In genomic region chr1:193159163-193159562, GRCm38 (mm10) we compare ENCODE assay signal across 24 mouse cellular contexts. TPM values are rescaled to one million over a fixed set of nuclear protein-coding genes. Genes with fewer than 3 reads are reported as not detected.
DNase-seq lines count a peak whose midpoint lies in the region; ATAC-seq and TF ChIP-seq lines count a peak whose summit lies in the region.
"Had no signal": no experiment of that assay in that cellular context is flagged by ENCODE, and none has a peak within 500 bp of the region (broad histone marks: within the 10 kb centered on the region; RNA-seq: fewer than 3 reads in every experiment).

No protein-coding gene starts in this region.

- H3K9ac ChIP-seq in intestine, postnatal 0 days (ENCODE audit: low read depth, low read length), result no peak overlapping the region
- H3K9ac ChIP-seq in midbrain, embryonic 13.5 days (replicated peaks), result no peak overlapping the region
- H3K9ac ChIP-seq in hindbrain, postnatal 0 days (replicated peaks; ENCODE audit: low read length), result no peak overlapping the region
- H3K9ac ChIP-seq: forebrain, embryonic 13.5 days; hindbrain, embryonic 15.5 days; liver, embryonic 15.5 days; stomach, embryonic 15.5 days had no signal

- H3K36me3 ChIP-seq in intestine, postnatal 0 days (ENCODE audit: control insufficient read depth, insufficient read depth), result peaks cover 26% of the 10 kb centered on the region
- no peaks in the 10 kb centered on the region for H3K36me3 ChIP-seq in midbrain, embryonic 13.5 days
- H3K36me3 ChIP-seq in hindbrain, postnatal 0 days (ENCODE audit: insufficient read depth, low read length), result no peaks in the 10 kb centered on the region
- H3K36me3 ChIP-seq: hindbrain, embryonic 15.5 days; limb, embryonic 10.5 days; liver, embryonic 15.5 days; stomach, embryonic 15.5 days had no signal

- no peaks in the 10 kb centered on the region for H3K27me3 ChIP-seq in intestine, postnatal 0 days (replicated peaks; ENCODE audit: control insufficient read depth, insufficient read depth, low read length)
- peaks cover 15% of the 10 kb centered on the region for H3K27me3 ChIP-seq in midbrain, embryonic 13.5 days
- peaks cover 4% of the 10 kb centered on the region; the same call in 1 of the 2 replicates for H3K27me3 ChIP-seq in hindbrain, postnatal 0 days (ENCODE audit: insufficient read depth, low read length)
- H3K27me3 ChIP-seq: stomach, embryonic 15.5 days had no signal

- DNase-seq in lung, postnatal 10 days, result peak; percentile 32
- DNase-seq in lung, postnatal 25 days (ENCODE audit: low spot score), result no peak
- peak; percentile 42 for DNase-seq in T-cell, adult 2 months (ENCODE audit: low spot score)
- no peak for DNase-seq in cerebellum, adult 18-20 months
- DNase-seq in hindbrain, postnatal 0 days (ENCODE audit: low spot score), result no peak
- DNase-seq: adrenal gland, adult 2 months; cerebellum, adult 2 months; cerebellum, postnatal 25 days; gastrocnemius, adult 2 months; heart, postnatal 4 days; kidney, adult 2 months; liver; right cerebral cortex, postnatal 14 days had no signal

- no peaks in the 10 kb centered on the region for H3K9me3 ChIP-seq in intestine, postnatal 0 days (ENCODE audit: control insufficient read depth)
- H3K9me3 ChIP-seq in midbrain, embryonic 13.5 days, result no peaks in the 10 kb centered on the region
- no peaks in the 10 kb centered on the region for H3K9me3 ChIP-seq in hindbrain, postnatal 0 days (ENCODE audit: low read length)
- H3K9me3 ChIP-seq: forebrain, embryonic 13.5 days; hindbrain, embryonic 15.5 days; limb, embryonic 10.5 days; liver, embryonic 15.5 days; stomach, embryonic 15.5 days had no signal

- no peak for TF ChIP-seq CTCF in intestine, postnatal 0 days (IDR thresholded peaks at IDR 0.05; ENCODE audit: low read depth)
- no peak for TF ChIP-seq CTCF in hindbrain, postnatal 0 days (IDR thresholded peaks at IDR 0.05; ENCODE audit: low read depth)

- H3K4me1 ChIP-seq in intestine, postnatal 0 days (replicated peaks; ENCODE audit: control insufficient read depth, insufficient read depth, low read length), result peaks cover 9% of the 10 kb centered on the region
- H3K4me1 ChIP-seq in midbrain, embryonic 13.5 days (replicated peaks), result peaks cover 7% of the 10 kb centered on the region; the same call in 1 of the 2 replicates
- 0 out of 2 replicates have a peak, but pooled peaks cover 4% of the 10 kb centered on the region for H3K4me1 ChIP-seq in hindbrain, postnatal 0 days (ENCODE audit: insufficient read depth, low read length)

- peak overlapping the region; percentile 70 for H3K4me2 ChIP-seq in intestine, postnatal 0 days (replicated peaks; ENCODE audit: low read depth)
- no peak overlapping the region for H3K4me2 ChIP-seq in midbrain, embryonic 13.5 days (replicated peaks)
- no peak overlapping the region for H3K4me2 ChIP-seq in hindbrain, postnatal 0 days (ENCODE audit: low read depth, low read length)
- H3K4me2 ChIP-seq: forebrain, embryonic 13.5 days; hindbrain, embryonic 15.5 days; liver, embryonic 15.5 days; midbrain, embryonic 11.5 days had no signal

- no peak overlapping the region for H3K4me3 ChIP-seq in intestine, postnatal 0 days (ENCODE audit: low read depth, low read length)
- H3K4me3 ChIP-seq in midbrain, embryonic 13.5 days (replicated peaks), result no peak overlapping the region
- no peak overlapping the region for H3K4me3 ChIP-seq in hindbrain, postnatal 0 days (ENCODE audit: low read length)
- H3K4me3 ChIP-seq: forebrain, embryonic 13.5 days; gastrocnemius, adult 2 months; hindbrain, embryonic 15.5 days; liver, embryonic 15.5 days; stomach, embryonic 15.5 days had no signal

- peak; percentile 58 for ATAC-seq in CD4-positive, CD25-positive, alpha-beta regulatory T cell, adult 4 months
- ATAC-seq in intestine, postnatal 0 days, result no peak
- ATAC-seq in midbrain, embryonic 13.5 days, result no peak
- ATAC-seq in hindbrain, postnatal 0 days, result no peak
- ATAC-seq: forebrain, embryonic 13.5 days had no signal

- H3K27ac ChIP-seq in intestine, postnatal 0 days (ENCODE audit: low read depth, low read length), result 0 out of 2 replicates have a peak overlapping the region, but pooled peaks have one; percentile 2
- H3K27ac ChIP-seq in midbrain, embryonic 13.5 days, result no peak overlapping the region
- H3K27ac ChIP-seq in hindbrain, postnatal 0 days, result no peak overlapping the region
- H3K27ac ChIP-seq: forebrain, embryonic 13.5 days; gastrocnemius, adult 2 months; hindbrain, embryonic 15.5 days; kidney, postnatal 0 days; limb, embryonic 10.5 days; liver, embryonic 15.5 days; stomach, embryonic 15.5 days had no signal

- WGBS in intestine, postnatal 0 days, result 11% methylated on average over 3 of the region's 3 CpGs
- 71% methylated on average over 3 of the region's 3 CpGs for WGBS in midbrain, embryonic 13.5 days
- 54% methylated on average over 3 of the region's 3 CpGs for WGBS in hindbrain, postnatal 0 days

RNA-seq across cellular contexts. Expression of gene Irf6, which starts 6.3 kb away (rescaled TPM):
- polyA plus RNA-seq in CD4-positive, CD25-positive, alpha-beta regulatory T cell, adult 4 months (2017; shearing (Covaris generic)), result 1 to 10 TPM; 7.3 to 9.3 TPM
- 47.8 and 48.3 TPM in 2 replicates for polyA plus RNA-seq in intestine, postnatal 0 days (2015; fragmentation: Nextera tagmentation; extraction: Ambion mirVana)
- 0.62 and 0.74 TPM in 2 replicates for polyA plus RNA-seq in midbrain, embryonic 13.5 days (2015; fragmentation: Nextera tagmentation; extraction: Ambion mirVana)
- total RNA-seq in hindbrain, postnatal 0 days (2014; rRNA removed), result 0.47 and 0.78 TPM in 2 replicates
- polyA plus RNA-seq in hindbrain, postnatal 0 days (2015; fragmentation: Nextera tagmentation; extraction: Ambion mirVana), result 0.44 and 0.66 TPM in 2 replicates
- total RNA-seq: monocyte, adult 5-6 weeks had no signal

RNA-seq across cellular contexts. Expression of gene A130010J15Rik, which starts 8.7 kb away (rescaled TPM):
- 10 to 100 TPM; 15.7 to 16.1 TPM for polyA plus RNA-seq in CD4-positive, CD25-positive, alpha-beta regulatory T cell, adult 4 months (2017; shearing (Covaris generic))
- 7.2 and 8.0 TPM in 2 replicates for polyA plus RNA-seq in intestine, postnatal 0 days (2015; fragmentation: Nextera tagmentation; extraction: Ambion mirVana)
- 14.2 and 15.4 TPM in 2 replicates for polyA plus RNA-seq in midbrain, embryonic 13.5 days (2015; fragmentation: Nextera tagmentation; extraction: Ambion mirVana)
- total RNA-seq in hindbrain, postnatal 0 days (2014; rRNA removed), result 11.2 and 14.8 TPM in 2 replicates
- polyA plus RNA-seq in hindbrain, postnatal 0 days (2015; fragmentation: Nextera tagmentation; extraction: Ambion mirVana), result 8.7 and 8.9 TPM in 2 replicates

RNA-seq across cellular contexts. Expression of gene Diexf, which starts 29.1 kb away (rescaled TPM):
- polyA plus RNA-seq in CD4-positive, CD25-positive, alpha-beta regulatory T cell, adult 4 months (2017; shearing (Covaris generic)), result 1 to 10 TPM; 9.5 to 10.0 TPM
- polyA plus RNA-seq in intestine, postnatal 0 days (2015; fragmentation: Nextera tagmentation; extraction: Ambion mirVana), result 1.7 and 1.8 TPM in 2 replicates
- polyA plus RNA-seq in midbrain, embryonic 13.5 days (2015; fragmentation: Nextera tagmentation; extraction: Ambion mirVana), result 8.7 and 10.2 TPM in 2 replicates
- total RNA-seq in hindbrain, postnatal 0 days (2014; rRNA removed), result 8.6 and 9.8 TPM in 2 replicates
- polyA plus RNA-seq in hindbrain, postnatal 0 days (2015; fragmentation: Nextera tagmentation; extraction: Ambion mirVana), result 3.5 and 4.9 TPM in 2 replicates

RNA-seq across cellular contexts. Expression of gene Traf3ip3, which starts 42.3 kb away (rescaled TPM):
- polyA plus RNA-seq in CD4-positive, CD25-positive, alpha-beta regulatory T cell, adult 4 months (2017; shearing (Covaris generic)), result 100 to 1,000 TPM; 367 to 455 TPM
- 2.5 and 3.2 TPM in 2 replicates for polyA plus RNA-seq in intestine, postnatal 0 days (2015; fragmentation: Nextera tagmentation; extraction: Ambion mirVana)
- 1.1 and 1.2 TPM in 2 replicates for polyA plus RNA-seq in midbrain, embryonic 13.5 days (2015; fragmentation: Nextera tagmentation; extraction: Ambion mirVana)
- total RNA-seq in hindbrain, postnatal 0 days (2014; rRNA removed), result 0.78 and 1.5 TPM in 2 replicates
- 1.9 TPM in 2 replicates for polyA plus RNA-seq in hindbrain, postnatal 0 days (2015; fragmentation: Nextera tagmentation; extraction: Ambion mirVana)

RNA-seq across cellular contexts. Expression of gene Lamb3, which starts 48.3 kb away (rescaled TPM):
- 10 to 100 TPM; 22.2 to 30.4 TPM for polyA plus RNA-seq in CD4-positive, CD25-positive, alpha-beta regulatory T cell, adult 4 months (2017; shearing (Covaris generic))
- polyA plus RNA-seq in intestine, postnatal 0 days (2015; fragmentation: Nextera tagmentation; extraction: Ambion mirVana), result 1.7 and 2.5 TPM in 2 replicates
- 0.58 and 0.62 TPM in 2 replicates for polyA plus RNA-seq in midbrain, embryonic 13.5 days (2015; fragmentation: Nextera tagmentation; extraction: Ambion mirVana)
- 1.0 and 1.3 TPM in 2 replicates for total RNA-seq in hindbrain, postnatal 0 days (2014; rRNA removed)
- polyA plus RNA-seq in hindbrain, postnatal 0 days (2015; fragmentation: Nextera tagmentation; extraction: Ambion mirVana), result 0.36 and 0.52 TPM in 2 replicates
- polyA plus RNA-seq: midbrain, embryonic 11.5 days had no signal

Comparison
In these comparisons a context has a peak if more than half of its experiments do, and no peak if none do; other contexts are left out.
1. DNase-seq: peak in lung, postnatal 10 days (single experiment) and T-cell, adult 2 months (single experiment); none in lung, postnatal 25 days (single experiment), cerebellum, adult 18-20 months (0 of 2) and hindbrain, postnatal 0 days (single experiment).